Mouse (Mus musculus) E14TG2a.4 (cell line): ENCODE measurements around the gene Tspan9.

Experiments
- CTCF ChIP-seq: conservative IDR thresholded peaks from 2 replicates; pipeline ENCODE4 v1.5.1; 2014; ENCODE audit warnings: low read length
- NANOG ChIP-seq: IDR thresholded peaks from 2 replicates; pipeline ENCODE4 v1.6.1; 2014; ENCODE audit warnings: borderline replicate concordance, low read length, mixed read lengths
- POU5F1 ChIP-seq: IDR thresholded peaks from 2 replicates; pipeline ENCODE4 v1.6.1; 2014; ENCODE audit warnings: low read length, borderline replicate concordance

- TF ChIP-seq CTCF (no peak), NANOG (no peak), POU5F1 (no peak)
Observed at GRCm38 (mm10) chr6:128116344-128116743, 27.1 kb downstream of the Tspan9 start.
